Mouse (Mus musculus) central nervous system, embryonic 14 days (tissue): ENCODE data around the gene Mettl1. TPM values are rescaled to one million over a fixed set of nuclear protein-coding genes. Genes with fewer than 3 reads are reported as not detected.

Experiments used
- polyA plus RNA-seq: library from polyadenylated mRNA; depleted of rRNA; stranded (reverse); fragments of >200 nt; gene quantifications from 2 replicates; pipeline ENCODE4 v1.2.3, GENCODE M21; 2012; rRNA removed

Mettl1 gene
- 19.7 and 24.9 TPM in 2 replicates for polyA plus RNA-seq

GRCm38 (mm10) chr10:127041274-127041766, at the start of gene Mettl1, which contains the start of gene Eef1akmt3:
TSS of gene Mettl1 (plus strand) at chr10:127041414.
TSS of gene Eef1akmt3 (minus strand) at chr10:127041513.

GRCm38 (mm10) chr10:127000529-127000928, 40.7 kb upstream of the Mettl1 start, which contains the start of gene Avil:
TSS of gene Avil (plus strand) at chr10:127000709.

GRCm38 (mm10) chr10:127030336-127031296, 10.6 kb upstream of the Mettl1 start, which contains the start of gene Tsfm:
TSS of gene Tsfm (minus strand) at chr10:127030840.

GRCm38 (mm10) chr10:127047954-127048353, 6.7 kb downstream of the Mettl1 start, which contains the start of gene Cyp27b1:
TSS of gene Cyp27b1 (plus strand) at chr10:127048250.

GRCm38 (mm10) chr10:127059968-127060916, 19.0 kb downstream of the Mettl1 start, which contains the start of gene March9:
TSS of gene March9 (minus strand) at chr10:127060184.

GRCm38 (mm10) chr10:127063239-127063872, 22.1 kb downstream of the Mettl1 start, which contains the start of gene Cdk4:
TSS of gene Cdk4 (plus strand) at chr10:127063534.

GRCm38 (mm10) chr10:127070190-127071121, 29.2 kb downstream of the Mettl1 start, which contains the start of gene Tspan31:
TSS of gene Tspan31 (minus strand) at chr10:127070264.

GRCm38 (mm10) chr10:127075080-127075479, 33.9 kb downstream of the Mettl1 start, which contains the start of gene Agap2:
TSS of gene Agap2 (plus strand) at chr10:127075284.

Other genes with a start within 250 kb of the Mettl1 start
- gene Atp23, start 140.1 kb upstream of the Mettl1 start, polyA plus RNA-seq: 8.7 and 10.2 TPM in 2 replicates
- 82.1 and 96.5 TPM in 2 replicates for gene Ctdsp2, start 62.7 kb upstream of the Mettl1 start, polyA plus RNA-seq
- gene Avil, start 40.7 kb upstream of the Mettl1 start, polyA plus RNA-seq: 0.82 and 3.4 TPM in 2 replicates
- 42.7 and 47.9 TPM in 2 replicates for gene Tsfm, start 10.6 kb upstream of the Mettl1 start, polyA plus RNA-seq
- gene Eef1akmt3, start 99 bp downstream of the Mettl1 start, polyA plus RNA-seq: 0.32 and 0.84 TPM in 2 replicates
- 0.63 and 0.72 TPM in 2 replicates for gene Cyp27b1, start 6.8 kb downstream of the Mettl1 start, polyA plus RNA-seq
- gene March9, start 18.8 kb downstream of the Mettl1 start, polyA plus RNA-seq: 36.2 and 37.4 TPM in 2 replicates
- 1,086 and 1,352 TPM in 2 replicates for gene Cdk4, start 22.1 kb downstream of the Mettl1 start, polyA plus RNA-seq
- 91.2 and 94.6 TPM in 2 replicates for gene Tspan31, start 28.9 kb downstream of the Mettl1 start, polyA plus RNA-seq
- gene Agap2, start 33.9 kb downstream of the Mettl1 start, polyA plus RNA-seq: 89.1 and 97.8 TPM in 2 replicates
- 94.0 and 95.8 TPM in 2 replicates for gene Os9, start 79.7 kb downstream of the Mettl1 start, polyA plus RNA-seq
- gene B4galnt1, start 123.8 kb downstream of the Mettl1 start, polyA plus RNA-seq: 41.1 and 50.7 TPM in 2 replicates
- 2.4 and 2.8 TPM in 2 replicates for gene Slc26a10, start 139.2 kb downstream of the Mettl1 start, polyA plus RNA-seq
- 106 and 125 TPM in 2 replicates for gene Arhgef25, start 148.7 kb downstream of the Mettl1 start, polyA plus RNA-seq
- 465 and 469 TPM in 2 replicates for gene Dtx3, start 154.3 kb downstream of the Mettl1 start, polyA plus RNA-seq
- 23.0 and 24.3 TPM in 2 replicates for gene Pip4k2c, start 170.2 kb downstream of the Mettl1 start, polyA plus RNA-seq
- 115 and 116 TPM in 2 replicates for gene Kif5a, start 221.9 kb downstream of the Mettl1 start, polyA plus RNA-seq
- gene Dctn2, start 225.0 kb downstream of the Mettl1 start, polyA plus RNA-seq: 328 and 341 TPM in 2 replicates
- 49.6 and 66.7 TPM in 2 replicates for gene Mbd6, start 247.6 kb downstream of the Mettl1 start, polyA plus RNA-seq